32 mouse cellular contexts compared by ENCODE assay signal in genomic region chr3:116993011-116993410, GRCm38 (mm10). TPM values are rescaled to one million over a fixed set of nuclear protein-coding genes. Genes with fewer than 3 reads are reported as not detected.
"Had no signal": no experiment of that assay in that cellular context is flagged by ENCODE, and none has a peak within 500 bp of the region (broad histone marks: within the 10 kb centered on the region; RNA-seq: fewer than 3 reads in every experiment).

No protein-coding gene starts in this region.

- H3K4me3 ChIP-seq: heart, adult 2 months; heart, embryonic 13.5 days; heart, embryonic 15.5 days; hindbrain, embryonic 13.5 days; hindbrain, embryonic 15.5 days; kidney, embryonic 15.5 days; limb, embryonic 13.5 days; limb, embryonic 15.5 days; liver, embryonic 12.5 days had no signal

- H3K4me2 ChIP-seq: heart, embryonic 11.5 days; heart, embryonic 13.5 days; heart, embryonic 15.5 days; hindbrain, embryonic 13.5 days; hindbrain, embryonic 15.5 days; kidney, embryonic 15.5 days; limb, embryonic 13.5 days; limb, embryonic 15.5 days; liver, embryonic 12.5 days had no signal

- H3K36me3 ChIP-seq: heart, embryonic 13.5 days; heart, embryonic 15.5 days; hindbrain, embryonic 13.5 days; hindbrain, embryonic 15.5 days; kidney, embryonic 15.5 days; limb, embryonic 13.5 days; limb, embryonic 15.5 days; liver, embryonic 12.5 days had no signal

- DNase-seq: gastrocnemius, postnatal 14 days; gastrocnemius, postnatal 36 days; heart, adult 11 months; heart, adult 2 months; heart, postnatal 14 days; heart, postnatal 36 days; kidney, adult 11 months; kidney, adult 2 months; kidney, adult 9 months; kidney, postnatal 14 days; kidney, postnatal 36 days; layer of hippocampus, adult 9-11 months; layer of hippocampus, postnatal 36 days; left cerebral cortex, postnatal 4 days had no signal

- H3K27me3 ChIP-seq: heart, embryonic 13.5 days; heart, embryonic 15.5 days; hindbrain, embryonic 15.5 days; kidney, embryonic 15.5 days; limb, embryonic 13.5 days; limb, embryonic 15.5 days; liver, embryonic 12.5 days had no signal

RNA-seq across cellular contexts. Expression of gene 4930455H04Rik, which starts 24.9 kb away (rescaled TPM):
- polyA plus RNA-seq: gonadal fat pad, adult 2 months; heart, embryonic 11.5 days; heart, embryonic 13.5 days; heart, embryonic 15.5 days; heart, postnatal 0 days; hindbrain, embryonic 11.5 days; hindbrain, embryonic 13.5 days; hindbrain, embryonic 15.5 days; hindbrain, postnatal 0 days; intestine, embryonic 14.5 days; intestine, embryonic 16.5 days; kidney, adult 2 months; kidney, embryonic 15.5 days; kidney, postnatal 0 days; large intestine, adult 2 months; limb, embryonic 13.5 days; limb, embryonic 15.5 days; liver, adult 2 months; liver, embryonic 12.5 days had no signal
